Mouse (Mus musculus) urinary bladder, postnatal 36 days (tissue): ENCODE data around the gene Hist1h4c.
"Not testable (repeated sequence)": the region's sequence is repeated elsewhere in the genome, so short reads cannot be mapped to it uniquely, and the experiment has no call there.

Experiments
- DNase-seq, 2 experiments: peaks; one replicate each; pipeline ENCODE4 v3.0.0; 2022; ENCODE audit warnings: low spot score in 2 of 2, mixed read lengths in 1 of 2

Hist1h4c gene

GRCm38 (mm10) chr13:23695514-23695913 lies 2.7 kb downstream of the Hist1h4c start, which contains the start of gene Hist1h1t:
Gene Hist1h1t, plus strand, starts transcription at chr13:23695814.
- no peak for DNase-seq

- DNase-seq = no peak
Observed at GRCm38 (mm10) chr13:23694956-23695355, 3.3 kb downstream of the Hist1h4c start.

GRCm38 (mm10) chr13:23693856-23694440 lies 4.3 kb downstream of the Hist1h4c start:
- DNase-seq = no peak

- DNase-seq = no peak
Observed at GRCm38 (mm10) chr13:23689459-23689858, 8.8 kb downstream of the Hist1h4c start.

- no peak for DNase-seq
Observed at GRCm38 (mm10) chr13:23688956-23689355, 9.3 kb downstream of the Hist1h4c start.

- no peak for DNase-seq
Observed at GRCm38 (mm10) chr13:23687907-23688306, 10.3 kb downstream of the Hist1h4c start.

GRCm38 (mm10) chr13:23687181-23687580 lies 11.1 kb downstream of the Hist1h4c start:
- DNase-seq = no peak

GRCm38 (mm10) chr13:23685966-23686365 lies 12.3 kb downstream of the Hist1h4c start:
- no peak for DNase-seq

GRCm38 (mm10) chr13:23685121-23685861 lies 13.0 kb downstream of the Hist1h4c start:
- no peak for DNase-seq

- DNase-seq = peak in 1 of 2 experiments; percentile 35
Observed at GRCm38 (mm10) chr13:23684295-23684945, 13.8 kb downstream of the Hist1h4c start.

GRCm38 (mm10) chr13:23683755-23684281 lies 14.4 kb downstream of the Hist1h4c start, which contains the start of the genes Hist1h2ac and Hist1h2bc:
Gene Hist1h2ac, minus strand, starts transcription at chr13:23683948.
Gene Hist1h2bc, plus strand, starts transcription at chr13:23684199.
- DNase-seq = peak; percentile 73 to 79

GRCm38 (mm10) chr13:23682947-23683754 lies 15.1 kb downstream of the Hist1h4c start:
- DNase-seq = not testable (repeated sequence)

GRCm38 (mm10) chr13:23682623-23682946 lies 15.7 kb downstream of the Hist1h4c start:
- no peak for DNase-seq

GRCm38 (mm10) chr13:23681990-23682582 lies 16.2 kb downstream of the Hist1h4c start:
- DNase-seq = no peak

- DNase-seq = no peak
Observed at GRCm38 (mm10) chr13:23662536-23662935, 35.7 kb downstream of the Hist1h4c start.

- no peak for DNase-seq
Observed at GRCm38 (mm10) chr13:23659636-23660366, 38.5 kb downstream of the Hist1h4c start.
